Mouse (Mus musculus) ES-Bruce4 (cell line): ENCODE results near the gene Apaf1. TPM values are rescaled to one million over a fixed set of nuclear protein-coding genes. Genes with fewer than 3 reads are reported as not detected.

Experiments
- H3K27ac ChIP-seq: 2 replicates; pipeline ENCODE4 v1.5.1; 2012; ENCODE audit warnings: low read length, inconsistent platforms; ENCODE audit not compliant: insufficient read depth
- H3K27me3 ChIP-seq: 2 replicates; pipeline ENCODE4 v1.6.1; 2012; ENCODE audit warnings: mild to moderate bottlenecking, low read length, inconsistent platforms; ENCODE audit not compliant: control insufficient read depth, poor library complexity, insufficient read depth, severe bottlenecking
- H3K36me3 ChIP-seq: 2 replicates; pipeline ENCODE4 v1.6.1; 2012; ENCODE audit warnings: inconsistent platforms, mild to moderate bottlenecking, low read length, moderate library complexity; ENCODE audit not compliant: control insufficient read depth, poor library complexity, insufficient read depth, severe bottlenecking
- H3K4me1 ChIP-seq: one replicate; pipeline ENCODE4 v1.8.1; 2011; ENCODE audit warnings: low read length; ENCODE audit not compliant: control insufficient read depth, insufficient read depth
- H3K4me3 ChIP-seq: 2 replicates; pipeline ENCODE4 v1.5.1; 2011; ENCODE audit warnings: low read depth, mild to moderate bottlenecking, low read length
- H3K9ac ChIP-seq: 2 replicates; pipeline ENCODE4 v1.6.1; 2012; ENCODE audit warnings: low read depth, mild to moderate bottlenecking, inconsistent platforms; ENCODE audit not compliant: poor library complexity, severe bottlenecking
- H3K9me3 ChIP-seq: replicated peaks from 2 replicates; pipeline ENCODE4 v1.6.1; 2012; ENCODE audit warnings: mild to moderate bottlenecking, low read length, inconsistent platforms; ENCODE audit not compliant: control insufficient read depth, poor library complexity, insufficient read depth, severe bottlenecking
- CTCF ChIP-seq: IDR thresholded peaks from one replicate; pipeline ENCODE4 v1.8.1; 2011; ENCODE audit warnings: low read depth, low read length
- EP300 ChIP-seq: IDR thresholded peaks from 2 replicates; pipeline ENCODE4 v1.6.1; 2011; ENCODE audit warnings: low read depth, low read length; ENCODE audit not compliant: insufficient read depth
- POLR2A ChIP-seq: IDR thresholded peaks from one replicate; pipeline ENCODE4 v1.8.1; 2011; ENCODE audit warnings: low read length; ENCODE audit not compliant: insufficient read depth
- polyA plus RNA-seq: library from polyadenylated mRNA; stranded (reverse); fragments of >200 nt; gene quantifications from 2 replicates; pipeline ENCODE4 v1.2.4, GENCODE M21; 2011; ENCODE audit warnings: low read depth; ENCODE audit not compliant: missing spikeins, insufficient read depth, insufficient read length

Apaf1 gene
- polyA plus RNA-seq, 1 experiment, result 73.0 TPM

- no peaks in the 10 kb centered on the region for H3K9me3 ChIP-seq
- H3K9ac ChIP-seq, result peak overlapping the region; percentile 73
- no peaks in the 10 kb centered on the region for H3K4me1 ChIP-seq
- no peaks in the 10 kb centered on the region for H3K27me3 ChIP-seq
- H3K4me3 ChIP-seq, result peak overlapping the region; percentile 84
- H3K36me3 ChIP-seq, result peaks cover 8% of the 10 kb centered on the region
- H3K27ac ChIP-seq, result no peak overlapping the region
- no peak for TF ChIP-seq POLR2A
- no peak for TF ChIP-seq EP300
- no peak for TF ChIP-seq CTCF
Measured at GRCm38 (mm10) chr10:91083393-91083927, 890 bp upstream of the Apaf1 start.

- Histone ChIP-seq H3K36me3 (peaks cover 17% of the 10 kb centered on the region), H3K4me3 (peak overlapping the region; percentile 69), H3K9me3 (no peaks in the 10 kb centered on the region), H3K9ac (peak overlapping the region; percentile 87), H3K4me1 (no peaks in the 10 kb centered on the region), H3K27ac (peak overlapping the region; percentile 9), H3K27me3 (no peaks in the 10 kb centered on the region)
- TF ChIP-seq POLR2A (no peak), CTCF (no peak), EP300 (no peak)
Measured at GRCm38 (mm10) chr10:91081959-91082507, 537 bp downstream of the Apaf1 start.

GRCm38 (mm10) chr10:91080540-91080939 lies 2.0 kb downstream of the Apaf1 start:
- Histone ChIP-seq H3K36me3 (peaks cover 23% of the 10 kb centered on the region), H3K9ac (no peak overlapping the region), H3K4me1 (no peaks in the 10 kb centered on the region), H3K27me3 (no peaks in the 10 kb centered on the region), H3K9me3 (no peaks in the 10 kb centered on the region), H3K27ac (no peak overlapping the region), H3K4me3 (no peak overlapping the region)
- TF ChIP-seq EP300, result no peak
- TF ChIP-seq POLR2A, result no peak
- no peak for TF ChIP-seq CTCF

- no peaks in the 10 kb centered on the region for H3K27me3 ChIP-seq
- no peak overlapping the region for H3K9ac ChIP-seq
- H3K36me3 ChIP-seq, result peaks cover 26% of the 10 kb centered on the region
- H3K4me1 ChIP-seq, result no peaks in the 10 kb centered on the region
- no peaks in the 10 kb centered on the region for H3K9me3 ChIP-seq
- no peak overlapping the region for H3K4me3 ChIP-seq
- no peak for TF ChIP-seq EP300
- no peak for TF ChIP-seq CTCF
- no peak for TF ChIP-seq POLR2A
- no peak overlapping the region for H3K27ac ChIP-seq
Measured at GRCm38 (mm10) chr10:91076667-91077066, 5.9 kb downstream of the Apaf1 start.

- H3K4me1 ChIP-seq, result no peaks in the 10 kb centered on the region
Measured at GRCm38 (mm10) chr10:91073345-91073744, 9.2 kb downstream of the Apaf1 start.

GRCm38 (mm10) chr10:91071768-91072167 lies 10.8 kb downstream of the Apaf1 start:
- H3K4me1 ChIP-seq, result no peaks in the 10 kb centered on the region
- no peak overlapping the region for H3K4me3 ChIP-seq
- TF ChIP-seq CTCF, result no peak
- peaks cover 14% of the 10 kb centered on the region for H3K36me3 ChIP-seq
- H3K27ac ChIP-seq, result no peak overlapping the region
- no peaks in the 10 kb centered on the region for H3K27me3 ChIP-seq
- H3K9ac ChIP-seq, result no peak overlapping the region
- H3K9me3 ChIP-seq, result no peaks in the 10 kb centered on the region

More at GRCm38 (mm10) chr10:91073345-91073744, 9.2 kb downstream of the Apaf1 start:
- H3K9ac ChIP-seq, result no peak overlapping the region
- TF ChIP-seq EP300 (no peak), CTCF (no peak)
- H3K27me3 ChIP-seq, result no peaks in the 10 kb centered on the region
- no peaks in the 10 kb centered on the region for H3K9me3 ChIP-seq
- peaks cover 18% of the 10 kb centered on the region for H3K36me3 ChIP-seq
- H3K27ac ChIP-seq, result no peak overlapping the region
- H3K4me3 ChIP-seq, result no peak overlapping the region
